Mouse (Mus musculus): ENCODE results near the gene Tatdn3. TPM values are rescaled to one million over a fixed set of nuclear protein-coding genes. Genes with fewer than 3 reads are reported as not detected.
"Not testable (repeated sequence)": the region's sequence is repeated elsewhere in the genome, so short reads cannot be mapped to it uniquely, and the experiment has no call there.

Tatdn3 gene
- total and polyA plus RNA-seq, 3 experiments, result 5.9 to 14.5 (median 12.4) TPM

GRCm38 (mm10) chr1:191035649-191036048 lies 27.1 kb downstream of the Tatdn3 start:
- DNase-seq, result no peak

- DNase-seq, result peak; percentile 34
These were observed 31.8 kb downstream of the Tatdn3 start for GRCm38 (mm10) chr1:191030922-191031425.

- no peak for DNase-seq
These were observed 32.5 kb downstream of the Tatdn3 start for GRCm38 (mm10) chr1:191030182-191030581.

DNA sequence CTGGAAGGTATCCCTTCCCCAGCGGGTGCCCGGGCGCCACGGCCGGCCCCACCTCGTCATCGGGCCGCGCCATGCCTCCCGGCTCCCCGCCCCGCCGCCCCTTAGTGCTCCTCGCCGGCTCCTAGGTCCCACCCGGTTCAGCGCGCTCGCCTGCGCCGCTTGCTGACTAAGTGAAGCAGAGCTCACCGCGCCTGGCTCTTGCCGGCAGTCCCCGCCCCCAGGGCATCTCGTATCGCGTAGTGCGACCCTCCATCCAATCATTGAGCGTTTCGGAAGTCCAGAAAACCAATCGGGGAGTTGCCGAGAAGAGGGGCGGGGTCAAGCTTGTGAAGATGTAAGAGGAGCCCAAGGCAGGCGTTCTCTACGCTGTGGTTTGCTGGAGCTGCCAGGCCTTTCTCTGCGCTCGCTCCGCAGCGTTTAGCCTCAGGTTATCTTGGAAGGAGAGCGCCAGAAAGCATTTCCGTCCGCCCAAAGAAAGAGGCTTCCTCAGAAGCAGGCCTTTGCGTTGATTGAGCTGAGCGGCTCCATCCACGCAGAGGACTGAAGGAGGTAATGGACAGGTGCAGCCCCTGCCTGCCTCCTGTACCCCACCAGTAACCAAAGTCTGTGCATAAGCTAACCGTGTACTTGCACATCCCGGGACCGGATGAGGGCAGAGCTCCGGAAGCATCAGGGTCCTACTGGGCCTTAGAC lies 36.6 kb downstream of the Tatdn3 start, which contains the start of gene Flvcr1:
Gene Flvcr1, minus strand, starts transcription at position 138 of the 693 bp plus-strand sequence.
- DNase-seq, result peak; percentile 99

- no peak for DNase-seq
These were observed 37.4 kb downstream of the Tatdn3 start for GRCm38 (mm10) chr1:191025016-191026012.

DNA sequence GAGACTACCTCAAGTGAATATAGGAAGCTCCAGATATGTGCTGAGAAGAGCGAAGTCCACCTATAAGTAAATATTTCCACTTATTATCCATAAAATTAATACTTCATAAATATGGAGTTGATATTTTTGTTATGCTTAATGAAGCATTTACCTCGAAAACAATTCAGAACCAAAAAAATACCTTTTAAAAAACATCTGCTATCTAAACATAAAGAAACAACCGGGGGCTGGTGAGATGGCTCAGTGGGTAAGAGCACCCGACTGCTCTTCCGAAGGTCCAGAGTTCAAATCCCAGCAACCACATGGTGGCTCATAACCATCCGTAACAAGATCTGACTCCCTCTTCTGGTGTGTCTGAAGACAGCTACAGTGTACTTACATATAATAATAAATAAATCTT lies 38.9 kb downstream of the Tatdn3 start:
- DNase-seq, result not testable (repeated sequence)

DNA sequence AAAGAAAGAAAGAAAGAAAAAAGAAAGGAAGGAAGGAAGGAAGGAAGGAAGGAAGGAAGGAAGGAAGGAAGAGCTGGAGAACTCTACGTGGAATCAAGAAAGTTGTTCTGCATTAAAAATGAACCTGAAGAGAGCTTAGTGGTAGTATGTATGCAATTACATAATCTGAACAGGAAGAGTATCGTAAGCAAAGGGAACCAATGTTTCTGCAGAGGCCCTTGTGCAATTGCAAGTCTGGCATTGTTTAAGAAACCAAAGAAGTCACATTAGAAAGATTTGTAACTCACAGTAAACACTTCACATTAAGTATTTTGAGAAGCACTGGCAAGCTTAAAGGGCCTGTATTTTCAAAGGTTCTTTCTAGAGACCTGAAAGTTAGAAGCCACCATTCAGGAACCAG lies 39.6 kb downstream of the Tatdn3 start:
- no peak for DNase-seq

GRCm38 (mm10) chr1:191021016-191021415 lies 41.7 kb downstream of the Tatdn3 start:
- no peak for DNase-seq

- DNase-seq, result no peak
These were observed 42.4 kb downstream of the Tatdn3 start for GRCm38 (mm10) chr1:191020217-191020924.

GRCm38 (mm10) chr1:191019803-191020202 lies 42.9 kb downstream of the Tatdn3 start:
- no peak for DNase-seq

GRCm38 (mm10) chr1:191014271-191014670 lies 48.5 kb downstream of the Tatdn3 start:
- no peak for DNase-seq

DNA sequence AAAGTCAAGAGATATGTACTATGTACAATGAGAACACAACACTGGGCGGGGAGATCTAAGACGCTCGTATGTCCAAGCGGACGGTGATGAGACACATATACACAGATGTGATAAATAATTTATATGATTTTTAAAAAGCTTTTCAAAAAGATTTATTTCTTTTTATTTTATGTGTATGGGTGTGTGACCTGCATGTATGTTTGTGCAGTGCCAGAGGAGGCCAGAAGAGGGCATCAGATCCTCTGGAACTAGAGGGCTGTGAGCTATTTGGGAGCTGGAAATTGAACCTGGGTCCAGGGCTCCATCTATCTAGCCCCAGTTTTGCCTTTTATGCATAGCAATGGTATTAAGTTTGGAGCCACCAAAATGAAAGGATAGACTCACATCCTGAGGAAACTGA lies 54.0 kb downstream of the Tatdn3 start:
- no peak for DNase-seq

GRCm38 (mm10) chr1:191002201-191002600 lies 60.5 kb downstream of the Tatdn3 start:
- peak; percentile 18 for DNase-seq

DNA sequence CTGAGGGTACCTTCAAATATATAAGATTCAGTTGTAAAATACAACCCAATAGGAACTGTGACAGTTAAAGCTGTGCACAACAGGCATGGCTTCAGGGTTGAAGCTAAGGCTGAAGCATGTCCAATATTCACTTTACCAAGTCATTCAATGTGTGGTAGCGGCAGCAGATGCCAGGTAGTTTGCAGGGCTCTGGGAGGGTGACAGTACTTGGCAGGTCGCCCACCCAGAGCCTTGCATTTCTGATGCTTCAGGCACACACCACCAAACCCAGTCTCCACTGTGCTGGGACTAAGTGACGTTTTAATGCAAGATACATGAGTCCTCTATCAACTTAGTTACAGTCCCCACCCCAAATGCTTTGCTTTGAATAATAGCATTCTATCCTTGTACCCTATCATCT lies 62.0 kb downstream of the Tatdn3 start:
- no peak for DNase-seq

GRCm38 (mm10) chr1:190998027-190998426 lies 64.7 kb downstream of the Tatdn3 start:
- no peak for DNase-seq

GRCm38 (mm10) chr1:190996346-190996877 lies 66.3 kb downstream of the Tatdn3 start:
- peak; percentile 63 for DNase-seq

Other genes with a start within 250 kb of the Tatdn3 start
- 10 to 100 TPM; 23.3 to 25.3 TPM for gene Rps6kc1, start 151.2 kb downstream of the Tatdn3 start, total RNA-seq (2021)
- 15.7 and 23.2 TPM in 2 replicates for gene Rps6kc1, start 151.2 kb downstream of the Tatdn3 start, polyA plus RNA-seq (2012; rRNA removed)
- 10 to 100 TPM; 47.2 to 50.1 TPM for gene Angel2, start 137.8 kb downstream of the Tatdn3 start, total RNA-seq (2021)
- 14.6 and 16.2 TPM in 2 replicates for gene Angel2, start 137.8 kb downstream of the Tatdn3 start, polyA plus RNA-seq (2012; rRNA removed)
- gene Vash2, start 83.6 kb downstream of the Tatdn3 start, total RNA-seq (2021), result under 1 TPM; 0.17 to 0.24 TPM
- 0.17 and 1.1 TPM in 2 replicates for gene Vash2, start 83.6 kb downstream of the Tatdn3 start, polyA plus RNA-seq (2012; rRNA removed)
- gene Flvcr1, start 36.8 kb downstream of the Tatdn3 start, total RNA-seq (2021), result 10 to 100 TPM in 1 of 2 experiments, 1 to 10 TPM in 1; 9.5 to 16.8 TPM
- gene Flvcr1, start 36.8 kb downstream of the Tatdn3 start, polyA plus RNA-seq (2012; rRNA removed), result 20.7 and 27.7 TPM in 2 replicates
- not detected for gene Spata45, start 26.3 kb downstream of the Tatdn3 start, total RNA-seq (2021)
- gene Spata45, start 26.3 kb downstream of the Tatdn3 start, polyA plus RNA-seq (2012; rRNA removed), result not detected in 2 replicates
- 1 to 10 TPM in 1 of 2 experiments, under 1 TPM in 1; 0.52 to 1.2 TPM for gene Nsl1, start 80 bp upstream of the Tatdn3 start, total RNA-seq (2021)
- gene Nsl1, start 80 bp upstream of the Tatdn3 start, polyA plus RNA-seq (2012; rRNA removed), result 0.17 and 0.22 TPM in 2 replicates
- 1 to 10 TPM; 2.2 TPM for gene Batf3, start 34.9 kb upstream of the Tatdn3 start, total RNA-seq (2021)
- 3.5 and 4.9 TPM in 2 replicates for gene Batf3, start 34.9 kb upstream of the Tatdn3 start, polyA plus RNA-seq (2012; rRNA removed)
- gene Fam71a, start 101.9 kb upstream of the Tatdn3 start, total RNA-seq (2021), result not detected
- not detected in 2 replicates for gene Fam71a, start 101.9 kb upstream of the Tatdn3 start, polyA plus RNA-seq (2012; rRNA removed)
- gene Atf3, start 155.1 kb upstream of the Tatdn3 start, total RNA-seq (2021), result 1 to 10 TPM; 3.0 to 3.6 TPM
- gene Atf3, start 155.1 kb upstream of the Tatdn3 start, polyA plus RNA-seq (2012; rRNA removed), result 1.1 and 2.8 TPM in 2 replicates